ENCODE assay signal across 11 mouse cellular contexts in genomic region chr15:101163854-101164253, GRCm38 (mm10). TPM values are rescaled to one million over a fixed set of nuclear protein-coding genes. Genes with fewer than 3 reads are reported as not detected.
DNase-seq lines count a peak whose midpoint lies in the region; ATAC-seq lines count a peak whose summit lies in the region.
"Had no signal": no experiment of that assay in that cellular context is flagged by ENCODE, and none has a peak within 500 bp of the region (broad histone marks: within the 10 kb centered on the region; RNA-seq: fewer than 3 reads in every experiment).

No protein-coding gene starts in this region.

- no peaks in the 10 kb centered on the region for H3K9me3 ChIP-seq in heart, embryonic 15.5 days (replicated peaks)
- no peaks in the 10 kb centered on the region for H3K9me3 ChIP-seq in neural tube, embryonic 13.5 days
- no peaks in the 10 kb centered on the region for H3K9me3 ChIP-seq in forebrain, embryonic 12.5 days
- H3K9me3 ChIP-seq in stomach, embryonic 15.5 days: no peaks in the 10 kb centered on the region

- no peak for DNase-seq in heart, adult 8-10 months (ENCODE audit: low spot score)
- no peak for DNase-seq in neural tube, embryonic 10.5 days (ENCODE audit: extremely low spot score, low spot score)
- no peak for DNase-seq in left cerebral cortex, adult 18-20 months (ENCODE audit: low spot score in 2 of 2)
- DNase-seq: layer of hippocampus, adult 9-11 months had no signal

- no peaks in the 10 kb centered on the region for H3K27me3 ChIP-seq in heart, embryonic 15.5 days
- H3K27me3 ChIP-seq in neural tube, embryonic 13.5 days: no peaks in the 10 kb centered on the region
- H3K27me3 ChIP-seq in forebrain, embryonic 12.5 days: no peaks in the 10 kb centered on the region
- H3K27me3 ChIP-seq in stomach, embryonic 15.5 days (replicated peaks): no peaks in the 10 kb centered on the region

- no peaks in the 10 kb centered on the region for H3K36me3 ChIP-seq in heart, embryonic 15.5 days
- H3K36me3 ChIP-seq in neural tube, embryonic 13.5 days: no peaks in the 10 kb centered on the region
- no peaks in the 10 kb centered on the region for H3K36me3 ChIP-seq in forebrain, embryonic 12.5 days (replicated peaks)
- no peaks in the 10 kb centered on the region for H3K36me3 ChIP-seq in stomach, embryonic 15.5 days

- no peak overlapping the region for H3K4me3 ChIP-seq in heart, embryonic 15.5 days
- H3K4me3 ChIP-seq in neural tube, embryonic 13.5 days: no peak overlapping the region
- H3K4me3 ChIP-seq in forebrain, embryonic 12.5 days (replicated peaks): no peak overlapping the region
- no peak overlapping the region for H3K4me3 ChIP-seq in stomach, embryonic 15.5 days (replicated peaks)

- no peak overlapping the region for H3K4me2 ChIP-seq in heart, embryonic 15.5 days
- no peak overlapping the region for H3K4me2 ChIP-seq in neural tube, embryonic 13.5 days
- no peak overlapping the region for H3K4me2 ChIP-seq in forebrain, embryonic 12.5 days
- H3K4me2 ChIP-seq in stomach, embryonic 15.5 days: 0 out of 2 replicates have a peak overlapping the region, but pooled peaks have one; percentile 6

- WGBS in heart, embryonic 15.5 days: 46% methylated on average over 5 of the region's 5 CpGs
- WGBS in neural tube, embryonic 13.5 days: 48% methylated on average over 5 of the region's 5 CpGs
- 54% methylated on average over 5 of the region's 5 CpGs for WGBS in forebrain, embryonic 12.5 days
- 60% methylated on average over 5 of the region's 5 CpGs for WGBS in stomach, embryonic 15.5 days

- no peak overlapping the region for H3K9ac ChIP-seq in heart, embryonic 15.5 days
- H3K9ac ChIP-seq in neural tube, embryonic 13.5 days: 0 out of 2 replicates have a peak overlapping the region, but pooled peaks have one; percentile 3
- no peak overlapping the region for H3K9ac ChIP-seq in forebrain, embryonic 12.5 days
- no peak overlapping the region for H3K9ac ChIP-seq in stomach, embryonic 15.5 days

- peak overlapping the region; percentile 48; the same call in 1 of the 2 replicates for H3K27ac ChIP-seq in heart, embryonic 15.5 days
- H3K27ac ChIP-seq in neural tube, embryonic 13.5 days (replicated peaks): 0 out of 2 replicates have a peak overlapping the region, but pooled peaks have one; percentile 46
- H3K27ac ChIP-seq in forebrain, embryonic 12.5 days: peak overlapping the region; percentile 67; the same call in 1 of the 2 replicates
- peak overlapping the region; percentile 84 for H3K27ac ChIP-seq in stomach, embryonic 15.5 days

- ATAC-seq in heart, embryonic 15.5 days (replicated peaks; ENCODE audit: insufficient number of reproducible peaks, insufficient read depth, low FRiP score, low read depth): no peak
- no peak for ATAC-seq in neural tube, embryonic 13.5 days (ENCODE audit: low read depth)
- no peak for ATAC-seq in forebrain, embryonic 12.5 days (ENCODE audit: low FRiP score)
- ATAC-seq in stomach, embryonic 15.5 days (ENCODE audit: insufficient read depth, low FRiP score, low read depth): no peak
- no peak for ATAC-seq in frontal cortex, adult (ENCODE audit: low TSS enrichment)
- ATAC-seq: hindbrain, embryonic 16.5 days had no signal

- peaks cover 31% of the 10 kb centered on the region for H3K4me1 ChIP-seq in heart, embryonic 15.5 days (replicated peaks)
- H3K4me1 ChIP-seq in neural tube, embryonic 13.5 days (replicated peaks): peaks cover 56% of the 10 kb centered on the region
- peaks cover 47% of the 10 kb centered on the region for H3K4me1 ChIP-seq in forebrain, embryonic 12.5 days
- peaks cover 26% of the 10 kb centered on the region for H3K4me1 ChIP-seq in stomach, embryonic 15.5 days

RNA-seq across cellular contexts. Expression of gene Acvr1b, which starts 10.0 kb away (rescaled TPM):
- polyA plus RNA-seq in heart, embryonic 15.5 days (2015; fragmentation: Nextera tagmentation; extraction: Ambion mirVana): 5.8 and 6.9 TPM in 2 replicates
- total RNA-seq in heart, adult 8-10 months (2022): 10 to 100 TPM; 12.1 to 14.7 (median 13.9) TPM
- polyA plus RNA-seq in neural tube, embryonic 13.5 days (2015; fragmentation: Nextera tagmentation; extraction: Ambion mirVana): 18.0 and 18.8 TPM in 2 replicates
- 14.5 and 18.4 TPM in 2 replicates for polyA plus RNA-seq in forebrain, embryonic 12.5 days (2016; fragmentation: Nextera tagmentation; extraction: Ambion mirVana)
- 8.9 and 9.9 TPM in 2 replicates for polyA plus RNA-seq in stomach, embryonic 15.5 days (2015; fragmentation: Nextera tagmentation; extraction: Ambion mirVana)
- total RNA-seq in left cerebral cortex, adult 18-20 months (2021): 100 to 1,000 TPM; 102 to 112 TPM

RNA-seq across cellular contexts. Expression of gene Acvrl1, which starts 35.5 kb away (rescaled TPM):
- polyA plus RNA-seq in heart, embryonic 15.5 days (2015; fragmentation: Nextera tagmentation; extraction: Ambion mirVana): 13.1 and 17.1 TPM in 2 replicates
- 10 to 100 TPM; 19.8 to 30.3 (median 23.0) TPM for total RNA-seq in heart, adult 8-10 months (2022)
- polyA plus RNA-seq in neural tube, embryonic 13.5 days (2015; fragmentation: Nextera tagmentation; extraction: Ambion mirVana): 8.1 and 9.0 TPM in 2 replicates
- polyA plus RNA-seq in forebrain, embryonic 12.5 days (2016; fragmentation: Nextera tagmentation; extraction: Ambion mirVana): 6.4 and 6.5 TPM in 2 replicates
- polyA plus RNA-seq in stomach, embryonic 15.5 days (2015; fragmentation: Nextera tagmentation; extraction: Ambion mirVana): 27.0 and 28.4 TPM in 2 replicates
- 10 to 100 TPM; 12.1 to 14.2 TPM for total RNA-seq in left cerebral cortex, adult 18-20 months (2021)

RNA-seq across cellular contexts. Expression of gene Ankrd33, which starts 48.3 kb away (rescaled TPM):
- polyA plus RNA-seq in heart, embryonic 15.5 days (2015; fragmentation: Nextera tagmentation; extraction: Ambion mirVana): not detected in 2 replicates
- total RNA-seq in heart, adult 8-10 months (2022): not detected
- not detected in 2 replicates for polyA plus RNA-seq in neural tube, embryonic 13.5 days (2015; fragmentation: Nextera tagmentation; extraction: Ambion mirVana)
- not detected in 2 replicates for polyA plus RNA-seq in forebrain, embryonic 12.5 days (2016; fragmentation: Nextera tagmentation; extraction: Ambion mirVana)
- polyA plus RNA-seq in stomach, embryonic 15.5 days (2015; fragmentation: Nextera tagmentation; extraction: Ambion mirVana): not detected in 2 replicates
- not detected for total RNA-seq in left cerebral cortex, adult 18-20 months (2021)
- polyA plus RNA-seq: hindbrain, embryonic 16.5 days; thymus, postnatal 0 days had no signal
